Mouse (Mus musculus): ENCODE results near the gene Dgkg.

Gene Dgkg

DNA sequence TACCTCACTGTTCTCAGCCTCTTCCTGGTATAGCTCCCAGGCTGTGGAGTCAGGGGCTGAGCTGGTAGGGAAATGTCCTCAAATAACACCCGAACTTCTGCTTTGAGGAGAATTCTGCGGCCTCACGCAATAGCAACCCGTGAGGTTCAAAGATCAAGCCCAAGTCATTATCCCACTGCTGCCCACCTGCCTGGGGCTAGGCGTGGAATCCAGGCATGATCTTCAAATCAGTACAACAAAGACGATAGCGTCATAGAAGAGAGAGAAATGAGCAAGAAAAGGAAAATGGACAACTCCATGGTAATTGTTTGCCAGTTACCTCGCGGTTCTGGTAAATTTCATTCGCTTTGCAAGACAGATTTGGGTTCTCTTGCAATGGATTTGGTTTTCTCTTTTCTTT lies 109.3 kb downstream of the Dgkg start:
- no peak for DNase-seq (ENCODE audit: low read depth, low spot score)

DNA sequence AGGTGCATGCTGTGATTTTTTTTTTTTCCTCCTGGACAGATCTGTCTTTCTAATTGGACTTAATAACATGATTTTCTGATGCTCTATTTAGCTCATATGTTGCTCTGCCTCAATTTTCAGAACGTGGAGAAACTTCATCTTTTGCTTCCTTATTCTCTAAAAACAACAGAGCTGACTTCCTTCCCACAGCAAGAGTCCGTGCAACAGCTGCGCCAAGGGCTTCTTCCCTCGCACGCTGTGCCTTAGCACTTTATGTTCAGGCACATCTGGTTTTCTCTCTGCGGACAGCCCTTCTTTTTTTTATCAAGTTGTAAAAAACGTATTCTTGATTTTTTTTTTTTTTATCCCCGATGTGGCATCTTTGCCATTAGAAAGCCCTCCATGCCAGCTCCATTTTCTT lies 111.2 kb downstream of the Dgkg start:
- no peak for DNase-seq (ENCODE audit: low read depth, low spot score)

DNA sequence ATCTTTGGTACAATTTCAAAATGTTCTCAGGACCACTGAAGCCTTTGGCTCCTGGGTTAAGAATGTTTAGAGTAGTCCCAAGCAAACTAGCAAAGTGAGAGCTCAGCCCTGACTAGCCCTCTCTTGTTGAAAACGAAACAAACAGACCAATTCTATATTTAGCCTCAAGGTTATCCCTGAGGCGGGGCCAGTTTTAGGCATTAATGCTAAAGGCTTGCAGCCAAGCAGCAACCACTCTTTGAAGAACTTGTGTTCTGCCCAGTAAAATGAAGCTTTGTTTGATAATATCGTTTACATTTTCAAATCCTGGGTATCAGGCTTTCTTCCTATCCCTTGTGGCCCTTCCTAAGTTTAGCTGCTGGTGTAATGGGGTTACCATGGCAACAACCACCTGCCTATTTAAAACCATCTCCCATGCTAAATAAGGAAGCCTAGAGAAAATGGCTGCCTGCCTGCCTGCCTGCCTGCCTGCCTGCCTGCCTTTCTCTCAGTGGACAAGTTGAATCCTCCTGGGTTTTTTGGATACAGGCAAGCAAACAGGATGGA lies 111.9 kb downstream of the Dgkg start:
- no peak for DNase-seq (ENCODE audit: low read depth, low spot score)

DNA sequence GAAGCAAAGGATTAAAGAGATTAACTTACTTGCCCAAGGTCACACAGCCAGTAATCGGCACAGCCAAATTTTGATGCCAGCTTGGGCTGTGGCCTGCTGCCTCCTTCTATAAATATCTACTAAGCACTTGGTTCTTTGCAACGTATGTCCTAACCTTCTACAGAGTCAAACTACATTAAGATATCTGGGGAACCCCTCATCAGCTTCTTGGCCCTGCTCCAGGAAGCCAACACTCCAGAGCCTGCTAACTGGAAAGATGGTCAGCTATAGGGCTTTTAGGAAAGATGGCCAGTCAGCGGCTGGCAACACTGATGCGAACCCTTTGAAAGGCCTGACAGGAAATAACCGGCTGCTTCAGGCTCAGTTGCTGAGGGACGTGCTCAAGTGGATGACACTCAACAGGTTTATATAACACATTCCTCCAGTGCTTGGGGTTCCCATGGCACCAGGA lies 114.3 kb downstream of the Dgkg start:
- no peak for DNase-seq (ENCODE audit: low read depth, low spot score)

DNA sequence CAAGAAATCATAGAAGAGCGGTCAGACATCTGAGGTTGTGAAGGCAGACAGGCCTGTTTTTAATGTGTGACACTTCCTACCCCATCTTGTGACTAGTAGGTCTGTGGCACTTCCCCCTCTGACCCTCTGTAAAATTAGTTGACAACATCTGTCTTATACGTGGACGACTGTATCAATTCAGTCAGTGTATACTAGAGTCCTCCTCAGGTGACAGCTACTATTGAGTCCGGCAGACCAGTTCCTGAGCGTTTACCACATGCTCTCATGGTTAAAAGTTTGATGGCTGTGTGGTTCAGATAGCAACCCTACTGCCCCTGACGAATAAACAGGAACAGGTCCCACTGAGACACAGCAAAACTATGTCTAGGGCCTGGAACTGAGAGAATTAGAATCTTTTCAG lies 117.7 kb downstream of the Dgkg start:
- DNase-seq (ENCODE audit: low read depth, low spot score), result no peak

DNA sequence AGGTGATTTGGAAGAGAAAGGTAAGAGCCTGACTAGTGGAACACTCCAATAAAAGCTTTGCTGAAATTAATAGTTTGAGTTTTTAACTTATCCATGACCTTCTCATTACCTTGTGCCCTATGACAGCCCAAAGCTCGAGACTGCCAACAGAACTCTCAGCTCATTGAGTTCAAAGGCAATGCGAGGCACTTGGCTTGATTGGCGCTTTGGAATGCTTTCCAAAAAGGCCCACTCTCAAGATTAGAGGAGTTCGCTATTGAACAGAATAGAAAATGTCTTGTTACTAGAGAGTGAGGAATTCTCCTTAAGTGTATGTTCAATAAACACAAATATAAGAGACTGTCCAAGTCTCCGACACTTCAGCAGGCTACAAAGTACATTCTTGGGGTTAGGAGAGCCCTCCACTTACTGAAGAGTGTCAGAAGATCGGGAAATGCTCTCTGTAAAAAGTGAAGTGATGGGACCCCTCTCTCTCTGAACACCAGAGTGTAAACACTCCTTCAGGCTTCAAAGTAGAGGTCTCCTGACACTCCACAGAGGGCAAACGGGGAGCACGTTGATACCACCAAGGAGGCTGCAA lies 120.3 kb downstream of the Dgkg start:
- no peak for DNase-seq (ENCODE audit: low read depth, low spot score)

DNA sequence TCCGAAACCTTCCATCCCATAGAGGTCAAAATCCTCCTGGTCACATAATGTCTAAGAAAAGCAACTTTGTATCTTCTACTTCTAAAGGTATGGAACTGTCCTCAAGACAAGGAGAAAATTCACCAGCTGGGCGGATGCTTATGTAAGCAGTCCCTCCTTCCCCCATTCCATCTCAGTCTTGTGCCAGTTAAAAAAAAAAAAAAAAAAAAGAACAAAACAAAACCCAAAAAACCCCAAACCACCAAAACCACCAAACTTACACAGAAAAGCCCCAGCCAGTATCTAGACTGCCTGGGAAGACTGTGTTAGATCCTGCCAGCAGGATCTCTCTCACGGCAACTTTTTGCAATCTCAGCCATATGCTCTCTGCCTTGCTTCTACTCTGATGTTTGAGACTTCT lies 123.9 kb downstream of the Dgkg start:
- DNase-seq (ENCODE audit: low read depth, low spot score), result no peak

DNA sequence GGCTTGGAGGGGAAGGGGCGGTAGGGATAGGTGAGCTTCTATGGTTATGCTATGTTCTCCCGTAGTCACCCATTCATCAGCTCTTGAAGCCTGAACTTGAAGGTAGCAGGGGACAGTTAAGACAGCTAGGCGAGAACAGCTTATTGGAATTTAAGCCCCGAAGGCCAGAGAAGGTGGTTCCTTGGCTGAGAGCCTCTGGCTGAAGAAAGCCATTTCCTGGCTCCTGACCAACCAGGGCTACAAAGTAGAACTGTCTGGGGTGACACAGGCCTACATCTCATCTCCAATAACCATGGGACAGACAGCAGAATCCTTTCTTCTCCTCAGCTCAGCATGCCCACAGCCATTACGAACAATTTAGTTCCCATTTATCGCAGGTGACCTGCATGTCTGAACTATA lies 125.2 kb downstream of the Dgkg start:
- DNase-seq (ENCODE audit: low read depth, low spot score), result no peak

DNA sequence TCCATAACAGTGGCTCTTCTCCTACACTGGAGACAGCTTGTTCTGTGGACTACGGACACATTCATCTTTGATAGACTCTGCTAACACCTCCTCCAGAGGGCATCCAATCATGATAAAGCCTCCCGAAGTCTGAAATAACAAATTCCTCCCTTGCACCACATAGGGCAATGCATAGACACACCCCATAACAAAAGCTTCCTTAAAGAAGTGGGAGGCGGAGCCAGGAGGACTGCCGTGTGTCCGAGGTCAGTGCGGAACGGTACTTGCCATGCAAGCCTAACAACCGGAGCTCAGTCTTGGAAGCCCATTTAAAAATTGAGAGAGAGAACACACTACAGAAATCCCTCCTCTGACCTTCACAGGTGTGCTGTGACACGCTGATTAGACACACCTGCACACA lies 126.0 kb downstream of the Dgkg start:
- no peak for DNase-seq (ENCODE audit: low read depth, low spot score)

DNA sequence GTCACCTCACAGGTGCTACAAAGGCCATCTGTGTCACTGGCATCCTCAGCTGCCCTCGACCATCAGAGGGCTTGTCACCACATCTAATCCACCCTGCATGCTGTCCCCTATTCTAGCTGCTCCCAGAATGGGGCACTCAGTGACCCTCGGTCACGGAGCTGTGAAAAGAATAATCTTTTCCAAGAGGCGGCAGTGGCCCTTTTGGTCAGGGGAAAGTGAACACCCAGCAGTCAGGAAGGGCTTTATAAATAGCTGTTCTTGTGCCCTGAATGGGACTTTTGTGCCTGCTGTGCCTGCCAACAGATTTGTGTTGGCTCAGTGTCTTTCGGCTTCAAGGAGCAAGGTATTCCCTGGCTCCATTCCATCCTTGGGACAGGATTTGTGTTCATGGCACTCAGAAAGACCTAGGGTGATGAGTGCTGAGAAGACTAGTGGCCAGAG lies 129.5 kb downstream of the Dgkg start:
- DNase-seq (ENCODE audit: low read depth, low spot score), result no peak

DNA sequence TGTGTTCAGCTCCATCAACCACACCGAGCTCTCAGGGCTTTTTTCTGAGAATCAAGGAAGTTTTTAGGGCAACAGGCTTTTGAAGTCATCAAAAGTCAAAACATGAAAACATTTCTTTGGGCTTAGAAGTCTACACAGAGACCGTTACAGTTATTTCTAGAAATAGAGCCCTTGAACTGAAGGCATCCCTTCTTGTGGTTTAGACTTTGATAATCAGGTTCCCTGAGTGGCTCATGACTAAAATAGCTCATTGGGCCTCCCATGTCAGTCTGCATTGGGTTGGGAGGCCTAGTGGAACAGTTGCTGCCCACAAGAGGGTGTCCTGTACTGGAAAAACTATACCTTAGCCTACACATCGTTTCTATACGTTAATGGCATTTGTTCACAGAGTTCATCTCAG lies 130.6 kb downstream of the Dgkg start:
- no peak for DNase-seq (ENCODE audit: low read depth, low spot score)

DNA sequence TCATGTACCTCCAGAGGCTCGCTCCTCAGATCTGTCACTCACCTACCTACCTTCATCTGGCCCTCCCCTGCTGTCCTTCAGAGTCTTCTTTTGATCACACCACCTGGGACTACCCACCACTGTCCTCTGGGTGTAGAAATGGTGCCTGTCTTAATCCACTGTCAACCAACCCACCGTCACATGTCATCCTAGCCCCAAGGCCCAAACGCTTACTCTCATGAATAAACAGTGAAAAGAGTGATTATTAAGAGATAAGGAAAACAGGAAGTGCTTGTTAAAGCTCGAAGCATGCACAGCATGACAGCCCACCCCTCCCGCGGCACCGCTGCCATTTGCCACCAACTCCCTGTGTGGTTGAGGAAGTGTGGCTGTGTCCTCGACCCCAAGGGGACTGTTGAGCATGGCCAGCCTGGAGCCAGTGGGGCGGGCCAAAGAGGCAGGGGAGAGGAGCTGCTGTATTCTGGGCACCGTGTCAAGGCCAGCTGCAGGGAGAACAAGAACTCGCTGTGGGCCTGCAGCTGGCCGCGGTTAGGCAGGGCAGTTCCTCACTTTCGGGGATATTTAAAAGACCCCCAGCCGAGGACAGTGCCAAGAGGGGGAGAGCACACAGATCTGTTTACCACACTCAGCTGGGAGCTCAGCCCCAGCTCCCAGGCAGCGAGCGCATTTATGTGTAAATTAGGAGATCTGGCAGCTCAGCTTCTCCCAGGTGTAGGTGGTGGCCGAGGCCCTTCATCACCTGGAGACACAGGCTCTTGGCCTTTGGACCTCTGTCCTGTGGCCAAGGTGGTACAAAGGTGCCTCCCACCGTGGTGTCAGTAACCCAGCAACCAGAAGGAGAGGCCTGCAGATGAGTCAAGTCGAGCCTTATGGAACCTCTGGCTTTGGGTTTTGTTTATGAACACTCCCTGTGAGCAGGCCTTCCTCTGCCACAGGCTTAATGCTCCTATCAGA lies 139.3 kb downstream of the Dgkg start:
- no peak for DNase-seq (ENCODE audit: low read depth, low spot score)

DNA sequence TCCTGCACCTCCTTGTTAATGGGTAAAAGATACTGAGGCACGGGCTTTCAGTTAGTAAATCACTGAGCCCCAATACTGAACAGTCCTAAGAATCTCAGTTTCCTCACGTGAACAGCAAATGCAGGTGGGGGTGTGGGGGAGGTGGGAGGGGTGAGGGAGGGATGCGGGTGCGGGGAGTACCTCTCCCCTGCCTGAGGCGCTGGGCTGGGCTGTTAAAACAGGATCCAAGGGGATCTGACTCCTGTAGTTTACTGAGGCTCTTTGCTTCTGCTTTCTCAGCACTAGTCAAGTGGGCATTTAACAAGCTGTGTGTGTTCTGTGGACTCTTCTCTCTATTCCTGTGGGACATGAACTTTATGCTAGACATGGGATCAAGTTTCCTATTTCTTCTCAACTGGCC lies 141.5 kb downstream of the Dgkg start:
- DNase-seq (ENCODE audit: low read depth, low spot score), result no peak

DNA sequence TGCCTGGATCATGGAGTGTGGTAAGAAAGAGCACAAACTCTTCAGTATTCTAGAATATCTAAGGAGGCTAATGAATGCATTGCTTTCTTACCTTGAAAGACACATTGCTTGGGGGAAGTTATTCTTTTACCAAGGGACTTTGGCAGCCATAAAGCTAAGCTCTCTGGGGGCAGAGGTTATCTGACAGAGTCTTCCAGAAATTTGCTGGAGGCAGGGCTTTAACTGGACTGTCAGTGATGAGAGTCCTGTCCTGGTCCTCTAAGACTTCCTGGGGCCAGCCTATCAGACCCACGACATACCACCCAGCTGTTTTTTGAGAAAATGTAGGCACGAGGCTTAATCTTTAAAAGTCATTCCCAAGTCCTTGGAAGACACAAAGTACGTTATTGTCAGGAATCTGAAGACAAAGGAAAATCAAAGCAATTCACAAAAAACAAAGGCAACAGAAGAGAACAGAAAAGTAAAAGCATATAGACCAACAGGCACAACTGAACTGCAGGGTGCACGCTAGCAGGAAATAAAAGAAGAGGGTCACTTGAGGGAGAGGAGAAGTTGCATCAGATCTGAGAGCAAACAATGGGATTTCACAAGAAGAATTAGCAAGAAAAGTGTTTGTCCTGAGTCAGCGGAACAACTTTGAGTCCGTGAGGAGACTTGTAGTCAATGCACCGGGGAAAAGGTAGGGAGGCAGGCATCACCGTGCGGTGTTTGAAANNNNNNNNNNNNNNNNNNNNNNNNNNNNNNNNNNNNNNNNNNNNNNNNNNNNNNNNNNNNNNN lies 146.0 kb downstream of the Dgkg start:
- DNase-seq (ENCODE audit: low read depth, low spot score), result no peak

DNA sequence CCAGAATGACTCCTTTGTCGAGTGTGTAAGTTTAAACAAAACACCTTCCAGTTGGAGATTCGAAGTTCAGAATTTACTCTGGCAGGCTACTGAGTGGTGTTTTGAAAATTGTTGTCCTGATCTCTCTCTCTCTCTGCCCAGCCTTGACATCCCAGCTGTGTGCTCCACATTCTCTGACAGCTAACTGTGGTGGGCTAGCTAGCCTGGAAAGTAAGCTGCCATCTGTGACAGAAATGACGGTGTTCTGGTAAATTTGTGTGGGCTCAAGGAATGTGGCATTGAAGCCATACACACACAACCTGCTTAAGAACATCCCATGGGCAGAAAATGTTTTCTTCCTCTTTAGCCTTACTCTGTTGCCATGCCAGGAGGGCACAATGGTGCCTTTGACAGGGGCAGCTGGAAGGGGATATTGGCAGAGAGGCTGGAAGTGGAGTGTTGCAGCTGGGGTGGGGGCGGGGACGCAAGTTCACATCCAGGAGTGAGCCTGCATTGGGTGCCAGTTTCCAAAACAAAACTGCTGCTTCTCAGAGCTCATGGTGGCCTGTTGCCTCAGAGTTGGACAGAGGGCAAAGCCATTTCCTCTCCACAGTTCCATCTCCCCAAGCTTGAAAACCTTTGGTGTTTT lies 148.0 kb downstream of the Dgkg start:
- no peak for DNase-seq (ENCODE audit: low read depth, low spot score)

DNA sequence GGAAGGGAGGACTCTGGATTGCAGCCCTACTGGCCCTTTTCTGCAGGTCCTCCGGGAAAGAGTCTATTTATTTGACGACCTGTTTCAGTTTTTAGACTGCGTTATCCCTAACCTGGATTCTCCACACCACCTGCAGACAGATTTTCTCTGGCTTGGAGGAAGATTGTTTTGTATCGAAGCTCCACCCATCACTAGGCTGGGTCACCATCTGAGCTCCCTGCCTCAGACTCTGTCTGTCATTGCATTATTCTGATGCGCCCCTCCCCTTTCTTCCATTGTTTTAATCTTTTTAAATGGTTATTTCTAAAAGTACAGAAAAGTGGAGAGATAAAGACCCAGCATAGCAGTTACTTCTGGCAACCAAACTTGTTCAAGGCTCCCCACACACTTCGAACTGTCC lies 151.4 kb downstream of the Dgkg start:
- DNase-seq (ENCODE audit: low read depth, low spot score), result no peak

DNA sequence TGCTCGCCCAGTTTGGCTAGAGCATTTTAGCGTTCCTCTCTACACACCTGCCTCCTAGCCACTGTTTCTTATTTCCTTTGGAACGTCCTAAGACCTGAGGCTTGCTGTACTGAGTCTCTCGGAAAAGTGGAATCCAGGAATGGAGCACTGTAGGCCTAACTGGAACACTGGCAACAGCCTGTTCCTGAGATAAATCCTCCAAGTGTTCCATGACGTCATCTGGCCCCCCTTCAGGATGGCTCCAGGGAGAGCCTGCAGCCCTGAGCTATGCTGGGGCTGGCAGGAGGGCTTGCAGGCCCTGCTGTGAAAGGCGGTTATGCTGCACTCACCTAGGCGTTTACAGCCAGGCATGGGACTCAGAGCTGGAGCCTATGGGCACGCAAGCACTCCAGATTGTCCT lies 152.2 kb downstream of the Dgkg start:
- DNase-seq (ENCODE audit: low read depth, low spot score), result no peak

DNA sequence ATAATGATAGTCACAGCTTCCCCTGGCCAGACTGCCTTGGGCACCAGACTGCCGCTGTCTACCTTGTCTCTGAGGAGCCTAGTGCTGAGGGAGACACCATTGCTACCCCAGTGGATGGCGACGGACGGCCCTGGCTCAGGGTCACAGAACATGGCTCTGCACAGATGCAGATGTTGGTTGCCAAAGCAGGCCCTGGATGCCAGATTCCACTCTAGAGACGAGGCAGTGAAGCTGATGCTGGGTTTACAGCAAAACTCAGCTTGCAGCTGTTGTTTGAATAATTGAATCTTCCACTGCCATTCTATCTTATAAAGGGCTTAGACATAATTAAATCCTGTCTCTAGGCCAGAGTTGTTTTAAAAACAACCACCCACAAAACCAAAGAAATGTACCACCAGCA lies 153.0 kb downstream of the Dgkg start:
- DNase-seq (ENCODE audit: low read depth, low spot score), result no peak

DNA sequence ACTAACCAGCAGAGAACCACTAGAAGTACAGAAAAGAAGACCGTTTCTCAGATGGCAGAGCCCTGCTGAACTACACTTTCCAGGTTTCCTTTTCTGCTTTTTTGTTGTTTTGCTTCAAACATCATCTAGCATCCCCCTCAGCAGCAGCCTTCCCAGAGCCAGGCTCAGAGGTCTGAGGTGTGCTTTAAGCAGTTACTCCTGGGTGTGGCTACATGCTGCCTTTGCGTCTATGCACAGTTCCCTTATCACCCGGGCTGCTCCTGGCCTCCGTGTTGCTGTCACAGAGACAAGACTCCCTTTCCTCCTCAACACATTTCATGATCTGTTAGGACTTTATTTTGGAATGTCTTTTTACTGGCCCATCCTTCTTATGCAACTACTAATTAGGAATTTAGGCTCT lies 153.6 kb downstream of the Dgkg start:
- no peak for DNase-seq (ENCODE audit: low read depth, low spot score)

DNA sequence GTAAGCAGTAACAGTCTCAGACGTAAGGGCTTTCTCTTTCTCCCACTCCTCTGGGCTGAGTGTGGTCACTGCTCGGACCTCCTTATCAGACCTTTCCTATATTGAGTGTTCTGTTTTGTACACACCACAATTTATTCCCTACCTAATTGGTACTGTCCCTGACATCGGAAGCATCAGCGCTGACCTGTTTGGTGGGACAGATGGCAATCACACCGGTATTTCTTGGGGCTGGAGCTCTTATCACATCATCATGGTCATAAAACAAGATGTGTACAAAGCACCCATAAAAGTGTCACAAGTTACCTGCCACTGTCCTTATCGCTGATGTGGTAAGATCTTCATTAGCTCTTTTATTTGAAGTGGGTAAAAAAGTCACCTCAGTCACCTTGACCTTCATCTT lies 155.2 kb downstream of the Dgkg start:
- no peak for DNase-seq (ENCODE audit: low read depth, low spot score)

DNA sequence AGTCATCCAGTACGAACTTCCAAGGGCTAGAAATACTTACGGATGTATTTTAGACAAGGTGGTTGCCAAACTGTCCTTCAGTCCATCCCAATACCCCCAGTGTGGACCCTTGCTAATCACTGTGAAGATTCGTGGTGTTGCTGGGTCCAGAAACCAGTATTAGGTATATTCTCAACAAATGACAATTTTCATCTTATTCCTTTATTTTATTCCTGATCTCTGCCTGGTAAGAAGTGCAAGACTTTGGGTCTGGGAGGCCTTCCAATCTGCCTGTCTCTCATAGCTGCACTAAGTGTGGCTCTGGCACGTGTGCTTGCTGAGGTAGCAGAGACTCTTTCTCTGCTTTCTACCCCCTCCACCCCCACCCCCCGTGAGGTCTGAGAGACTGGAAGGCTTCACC lies 156.5 kb downstream of the Dgkg start:
- no peak for DNase-seq (ENCODE audit: low read depth, low spot score)

DNA sequence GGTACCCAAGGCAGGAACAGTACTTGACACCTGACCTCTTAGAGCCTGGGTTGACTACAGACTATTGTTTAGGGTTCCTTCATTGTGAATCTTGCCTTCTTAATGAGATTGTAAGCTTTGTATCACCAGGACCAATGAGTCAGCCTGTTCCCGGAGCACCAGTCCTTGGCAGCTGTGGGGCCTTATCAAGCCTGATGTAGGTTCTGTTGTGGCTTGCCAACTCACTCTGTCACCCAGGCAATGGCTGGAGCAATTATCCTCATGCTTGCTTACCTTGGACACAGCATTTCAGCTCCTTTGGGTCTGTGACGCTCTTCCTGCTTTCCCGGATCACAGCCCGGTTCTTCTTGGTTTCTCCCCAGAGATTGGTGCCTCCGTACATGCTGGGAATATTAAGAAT lies 157.1 kb downstream of the Dgkg start:
- no peak for DNase-seq (ENCODE audit: low read depth, low spot score)

Measured in c-Kit-negative CD71-positive TER-119-positive erythroid progenitor cells, embryonic 14.5 days (primary cell).